Mouse (Mus musculus): ENCODE data around the gene Lpar2.

The Lpar2 gene

DNA sequence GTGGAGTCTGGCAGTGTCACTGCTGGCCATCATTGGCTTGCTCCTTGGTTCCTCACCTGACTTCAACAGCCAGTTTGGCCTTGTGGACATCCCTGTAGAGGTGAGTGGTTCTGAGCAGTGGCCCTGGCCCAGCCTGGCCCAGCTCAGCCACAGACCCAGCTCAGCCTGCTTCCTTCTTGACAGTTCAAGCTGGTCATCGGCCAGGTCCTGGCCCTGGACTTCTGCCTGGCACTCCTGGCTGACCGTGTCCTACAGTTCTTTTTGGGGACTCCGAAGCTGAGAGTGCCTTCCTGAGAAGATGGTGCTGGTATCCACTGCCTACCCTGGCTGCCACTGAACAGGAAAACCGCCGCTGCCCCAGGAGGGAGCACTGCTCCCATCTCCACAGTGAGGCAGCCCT, 15.0 kb upstream of the Lpar2 start:
- in situ Hi-C loops (cut with MboI, MseI), result no loop called here

DNA sequence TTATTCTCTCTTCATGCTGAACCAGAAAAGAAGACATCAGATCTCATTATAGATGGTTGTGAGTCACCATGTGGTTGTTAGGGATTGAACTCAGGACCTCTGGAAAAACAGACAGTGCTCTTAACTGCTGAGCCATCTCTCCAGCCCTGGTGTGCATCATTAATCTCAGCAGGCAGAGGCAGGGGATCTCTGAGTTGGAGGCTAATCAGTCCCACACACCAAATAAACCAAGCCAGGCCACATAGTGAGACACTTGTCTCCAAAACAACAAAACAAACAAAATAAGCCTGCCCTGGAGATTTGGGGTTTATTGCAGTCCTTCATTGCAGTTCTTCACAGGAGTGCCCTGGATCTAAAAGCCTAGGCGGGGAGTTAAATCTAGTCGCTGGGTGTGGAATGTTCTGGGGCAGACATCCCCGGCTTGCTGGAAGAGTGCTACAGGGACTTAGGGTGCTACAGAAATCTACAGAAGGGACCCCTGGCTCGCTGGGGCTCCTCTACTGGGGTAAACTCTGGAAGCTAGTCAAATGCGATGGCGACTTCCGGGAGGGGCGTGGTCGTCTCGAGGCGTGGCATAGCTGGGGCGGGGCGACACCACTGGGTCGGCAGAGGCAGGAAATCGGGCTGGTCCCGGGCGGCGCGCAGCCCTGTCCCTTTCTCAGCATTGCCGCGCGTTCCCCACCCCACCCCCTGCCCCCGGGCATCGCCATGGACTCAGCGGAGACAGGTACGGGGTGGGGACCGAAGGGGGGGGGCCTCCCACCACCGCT, 13.9 kb upstream of the Lpar2 start, which contains the start of gene Gmip:
TSS of gene Gmip (plus strand) at position 586 of the 770 bp plus-strand sequence.
- in situ Hi-C loops (cut with MboI, MseI), result no loop called here

DNA sequence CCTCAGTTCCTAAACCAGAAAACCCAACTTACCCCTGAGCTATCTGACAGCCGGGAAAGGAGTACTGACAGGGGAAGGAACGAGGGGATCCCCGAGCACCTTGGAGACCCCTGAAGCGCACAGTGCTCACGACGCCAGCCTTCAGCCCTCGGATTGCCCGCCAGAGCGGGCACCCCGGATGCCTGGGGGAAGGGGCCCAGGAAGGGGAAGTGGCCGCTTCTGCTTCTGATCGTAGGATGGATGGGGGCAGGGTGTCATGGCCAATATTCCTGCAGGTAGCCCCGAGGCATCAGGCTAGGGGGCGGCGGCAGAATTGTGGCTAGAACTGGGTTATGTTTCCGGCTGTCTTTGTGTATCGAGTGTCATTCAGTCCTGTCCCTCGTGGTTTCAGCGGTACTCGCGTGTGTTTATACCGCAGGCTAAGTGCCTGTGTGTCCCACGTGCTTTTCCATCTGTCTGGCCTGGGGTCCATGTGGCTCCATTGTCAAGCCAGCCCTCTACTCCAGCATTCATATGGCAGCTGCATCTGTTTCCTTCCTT, 13.3 kb upstream of the Lpar2 start:
- in situ Hi-C loops (cut with MboI, MseI), result no loop called here

DNA sequence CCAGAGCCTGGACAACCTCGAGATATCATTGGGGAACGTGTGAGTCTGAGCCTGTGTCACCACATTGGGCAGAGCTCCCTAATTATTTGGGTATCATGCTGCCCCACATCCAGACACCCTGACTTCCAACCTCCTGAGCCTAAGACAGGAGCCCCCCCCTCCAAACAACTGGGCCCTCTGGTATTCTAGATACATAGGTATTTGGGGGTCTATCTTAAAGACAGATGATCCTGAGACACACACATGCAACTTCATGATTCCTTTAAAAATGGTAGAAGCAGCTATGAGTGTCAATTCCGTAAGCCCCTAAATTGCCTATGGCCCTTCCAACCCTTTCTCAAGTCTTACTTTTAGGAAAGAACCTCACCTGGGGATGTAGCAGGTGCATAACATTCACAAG, 12.4 kb upstream of the Lpar2 start:
- in situ Hi-C loops (cut with MboI, MseI), result no loop called here

DNA sequence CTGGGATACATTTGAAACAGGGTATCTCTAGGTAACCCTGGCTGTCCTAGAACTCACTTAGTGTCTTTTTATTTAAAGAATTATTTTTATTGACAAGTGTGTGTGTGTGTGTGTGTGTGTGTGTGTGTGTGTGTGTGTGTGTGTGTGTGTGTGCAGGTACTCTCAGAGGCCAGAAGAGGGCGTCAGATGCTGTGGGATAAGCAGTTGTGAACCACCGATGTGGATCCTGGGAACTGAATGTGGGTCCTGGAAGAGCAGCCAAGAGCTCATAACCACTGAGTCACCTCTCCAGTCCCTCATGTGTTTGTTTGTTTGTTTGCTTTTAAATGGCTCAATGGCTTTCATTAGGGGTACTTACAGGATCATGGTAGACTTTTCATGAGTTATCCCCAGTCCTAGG, 7.3 kb upstream of the Lpar2 start:
- in situ Hi-C loops (cut with MboI, MseI), result no loop called here

DNA sequence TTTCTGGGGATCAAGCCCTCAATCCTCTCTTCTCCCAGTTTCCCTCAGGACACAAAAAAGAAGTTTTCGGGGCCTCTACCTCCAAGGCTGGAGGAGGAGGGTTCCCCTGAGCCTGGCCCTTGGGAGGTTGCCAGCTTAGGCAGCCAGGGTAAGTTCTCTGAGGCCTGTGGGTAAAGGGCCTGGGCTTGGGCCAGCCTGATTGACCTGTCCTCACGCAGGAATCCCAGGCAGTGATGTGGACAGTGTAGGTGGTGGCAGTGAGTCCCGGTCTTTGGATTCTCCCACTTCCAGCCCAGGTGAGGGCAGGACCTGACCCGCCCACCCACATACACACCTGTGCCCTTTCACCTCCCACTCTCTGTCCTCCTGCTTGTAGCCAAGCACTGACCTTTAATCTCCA, 6.8 kb upstream of the Lpar2 start:
- in situ Hi-C loops (cut with MboI, MseI), result no loop called here

DNA sequence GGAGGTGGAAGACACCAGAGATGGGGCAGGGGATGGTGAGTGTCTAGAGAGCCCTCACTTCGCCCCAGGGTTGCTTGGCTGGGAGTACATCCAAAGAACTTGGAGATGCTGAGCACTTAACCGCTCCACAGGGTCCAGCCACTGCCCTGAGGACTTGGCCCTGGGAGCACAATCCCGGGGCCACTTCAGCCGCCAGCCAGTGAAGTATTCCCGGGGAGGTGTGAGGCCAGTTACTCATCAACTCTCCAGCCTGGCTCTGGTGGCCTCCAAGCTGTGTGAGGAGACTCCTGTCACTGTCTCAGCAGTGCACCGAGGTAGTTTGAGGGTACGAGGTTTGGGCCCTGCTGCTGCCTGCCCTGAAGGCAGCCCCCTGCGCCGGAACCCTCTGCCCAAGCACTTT, 1.8 kb upstream of the Lpar2 start:
- in situ Hi-C loops (cut with MboI, MseI), result no loop called here

DNA sequence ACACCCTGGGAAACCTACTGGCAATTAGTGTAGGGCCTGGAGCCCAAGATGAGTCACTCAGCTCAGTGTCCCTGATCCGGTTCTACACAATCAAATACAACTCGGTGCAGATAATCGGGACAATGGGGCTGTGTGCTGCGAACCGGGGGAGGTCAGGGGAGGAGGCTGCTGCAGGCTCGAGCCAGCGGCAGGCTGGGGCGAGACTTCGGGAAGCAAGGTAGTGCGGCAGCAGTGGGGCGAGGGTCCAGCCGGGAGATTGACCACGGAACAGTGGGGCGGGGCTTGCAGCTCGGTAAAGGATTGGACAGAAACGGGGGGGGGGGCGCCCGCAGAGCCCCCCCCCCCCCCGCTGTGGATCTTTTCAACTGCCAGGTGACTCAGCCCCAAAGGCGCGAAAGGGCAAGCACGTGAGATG, 251 bp upstream of the Lpar2 start:
- in situ Hi-C loops (cut with MboI, MseI), result no loop called here

DNA sequence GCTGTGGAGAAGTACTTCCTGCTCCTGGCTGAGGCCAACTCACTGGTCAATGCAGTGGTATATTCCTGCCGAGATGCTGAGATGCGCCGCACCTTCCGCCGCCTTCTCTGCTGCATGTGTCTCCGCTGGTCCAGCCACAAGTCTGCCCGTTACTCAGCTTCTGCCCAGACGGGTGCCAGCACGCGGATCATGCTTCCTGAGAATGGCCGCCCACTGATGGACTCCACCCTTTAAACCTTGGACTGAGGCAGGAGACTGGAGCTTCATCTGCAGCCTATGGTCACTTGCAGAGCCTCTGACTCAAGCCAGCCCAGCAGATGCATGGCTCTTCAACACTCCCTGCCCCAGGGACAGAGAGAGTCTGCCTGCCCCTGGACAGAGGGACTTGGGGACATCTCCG, 4.1 kb downstream of the Lpar2 start:
- in situ Hi-C loops (cut with MboI, MseI), result no loop called here

DNA sequence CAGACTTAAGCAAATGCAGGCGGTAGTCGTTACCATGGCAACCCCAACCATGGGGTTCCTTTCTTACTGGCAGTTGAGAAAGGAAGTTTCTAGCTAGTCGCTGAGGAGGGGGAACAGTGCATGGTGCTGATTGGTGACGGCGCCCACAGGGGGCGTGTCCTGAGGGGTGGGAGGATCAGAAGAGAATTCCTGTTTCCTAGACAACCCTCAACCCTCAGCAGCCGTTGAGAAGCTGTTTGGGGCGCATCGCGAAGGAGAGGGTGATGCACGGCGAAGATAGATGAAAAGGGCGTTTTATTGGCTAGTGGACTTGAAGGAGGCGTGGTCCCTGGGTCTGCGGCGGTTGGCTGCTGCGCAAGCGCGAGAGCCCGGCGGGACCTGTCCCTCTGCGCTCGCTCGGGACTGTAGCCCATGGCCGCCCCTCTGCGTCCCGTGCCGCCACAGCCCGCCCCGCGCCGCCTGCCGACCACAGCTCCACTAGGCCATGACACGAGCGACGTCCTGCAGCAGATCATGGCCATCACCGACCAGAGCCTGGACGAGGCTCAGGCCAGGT, 10.1 kb downstream of the Lpar2 start, which contains the start of gene Pbx4:
TSS of gene Pbx4 (plus strand) at position 194 of the 556 bp plus-strand sequence.
- in situ Hi-C loops (cut with MboI, MseI), result no loop called here

DNA sequence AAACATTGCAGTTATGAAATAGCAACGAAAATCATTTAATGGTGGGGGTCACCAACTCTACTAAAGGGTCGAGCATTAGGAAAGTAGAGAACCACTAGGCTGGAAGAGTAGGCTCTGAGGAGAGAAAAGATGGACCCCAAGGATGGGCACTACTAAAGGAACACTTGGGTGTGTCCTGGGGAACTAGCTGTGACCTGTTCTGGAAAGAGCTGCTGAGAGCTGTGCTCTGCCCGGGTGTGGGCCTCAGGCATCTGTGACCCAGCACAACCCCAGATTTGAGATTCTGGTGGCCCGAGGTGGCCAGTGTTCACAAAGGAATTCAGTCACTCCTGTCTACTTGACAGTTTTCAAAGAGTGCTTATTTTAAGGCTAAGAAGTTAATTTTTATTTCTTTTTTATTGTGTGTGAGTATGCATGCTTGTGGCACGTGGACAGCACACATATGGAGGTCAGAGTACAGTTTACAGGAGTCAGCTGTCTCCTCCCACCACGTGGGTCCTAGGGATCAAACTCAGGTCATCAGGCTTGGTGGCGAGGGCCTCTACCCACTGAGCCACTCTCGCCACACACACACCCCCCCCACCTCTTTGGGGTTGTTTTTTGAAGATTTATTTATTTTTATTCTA, 14.9 kb downstream of the Lpar2 start:
- in situ Hi-C loops (cut with MboI, MseI), result no loop called here

DNA sequence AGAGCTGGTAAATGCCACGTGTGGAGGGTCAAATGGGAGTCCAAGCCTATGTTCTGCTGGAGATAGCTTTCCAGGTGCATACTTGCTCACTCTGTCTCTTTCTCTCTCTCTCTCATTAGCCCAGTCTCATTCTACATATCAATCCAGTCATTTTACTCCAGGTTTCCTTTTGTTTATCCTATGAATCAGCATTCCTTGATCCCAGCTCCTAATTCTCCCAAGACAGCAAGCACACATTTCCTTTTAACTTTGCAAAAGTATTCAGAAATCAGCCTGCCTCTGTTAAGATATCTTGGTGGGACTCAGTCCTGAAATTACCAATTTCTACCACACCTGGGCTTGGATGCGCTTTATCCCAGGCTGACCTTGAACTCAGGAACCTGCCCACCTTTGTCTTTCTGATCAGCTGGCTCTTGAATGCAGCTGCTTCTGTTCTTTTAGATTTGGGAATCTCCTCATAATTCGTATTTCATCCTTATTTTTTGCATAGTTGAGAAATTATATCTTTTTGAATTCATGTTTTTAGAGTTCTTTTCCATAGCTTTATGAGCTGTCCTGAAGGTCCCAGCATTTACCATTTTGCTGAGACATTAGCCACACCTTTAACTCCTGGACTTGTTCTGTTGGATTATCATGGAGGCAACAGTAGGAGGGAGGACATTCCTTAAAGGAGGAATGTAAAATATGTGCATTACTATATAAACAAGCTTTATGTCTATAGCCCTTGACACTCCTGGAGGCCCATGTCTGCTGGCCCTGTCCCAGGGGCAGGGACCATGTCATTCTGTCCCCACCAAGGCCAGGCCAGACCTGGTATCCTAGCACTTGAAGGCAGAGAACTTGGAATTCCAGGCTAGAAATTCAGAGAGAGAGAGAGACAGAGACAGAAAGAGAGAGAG, 25.2 kb downstream of the Lpar2 start:
- in situ Hi-C loops (cut with MboI, MseI), result no loop called here

DNA sequence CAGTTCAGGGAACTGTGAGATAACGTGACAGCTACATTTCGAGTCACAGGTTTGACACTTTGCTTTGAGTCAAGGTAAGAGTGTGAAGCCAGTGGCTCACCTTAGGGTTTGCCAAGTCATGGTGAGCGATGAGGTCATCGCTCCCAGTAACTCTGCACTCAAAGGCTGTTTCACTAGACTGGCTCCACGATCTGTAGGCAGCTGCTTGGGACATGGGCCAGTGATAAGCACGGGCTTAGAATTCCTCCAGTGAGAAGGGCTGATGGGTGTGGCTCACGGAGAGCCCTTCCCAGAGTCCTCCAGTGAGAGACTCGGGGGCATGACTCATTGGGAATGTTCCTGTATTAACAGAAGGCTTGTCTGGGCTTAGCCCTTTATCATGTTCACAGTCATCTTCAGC, 26.7 kb downstream of the Lpar2 start:
- in situ Hi-C loops (cut with MboI, MseI), result no loop called here

DNA sequence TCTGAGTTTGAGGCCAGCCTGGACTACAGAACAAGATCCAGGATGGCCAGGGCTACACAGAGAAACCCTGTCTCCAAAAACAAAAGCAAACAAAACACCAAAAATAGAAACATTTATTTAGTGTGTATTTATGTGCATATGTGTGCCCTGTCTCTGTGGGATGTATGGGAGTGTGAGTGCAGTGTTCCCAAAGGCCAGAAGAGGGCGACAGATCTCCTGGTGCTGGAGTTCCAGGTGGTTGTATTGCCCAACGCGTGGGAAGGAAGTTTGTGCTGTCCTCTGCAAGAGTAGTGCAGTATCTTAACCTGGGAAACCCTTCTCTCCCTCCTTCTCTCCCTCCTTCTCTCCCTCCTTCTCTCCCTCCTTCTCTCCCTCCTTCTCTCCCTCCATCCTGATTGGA, 27.7 kb downstream of the Lpar2 start:
- in situ Hi-C loops (cut with MboI, MseI), result no loop called here

DNA sequence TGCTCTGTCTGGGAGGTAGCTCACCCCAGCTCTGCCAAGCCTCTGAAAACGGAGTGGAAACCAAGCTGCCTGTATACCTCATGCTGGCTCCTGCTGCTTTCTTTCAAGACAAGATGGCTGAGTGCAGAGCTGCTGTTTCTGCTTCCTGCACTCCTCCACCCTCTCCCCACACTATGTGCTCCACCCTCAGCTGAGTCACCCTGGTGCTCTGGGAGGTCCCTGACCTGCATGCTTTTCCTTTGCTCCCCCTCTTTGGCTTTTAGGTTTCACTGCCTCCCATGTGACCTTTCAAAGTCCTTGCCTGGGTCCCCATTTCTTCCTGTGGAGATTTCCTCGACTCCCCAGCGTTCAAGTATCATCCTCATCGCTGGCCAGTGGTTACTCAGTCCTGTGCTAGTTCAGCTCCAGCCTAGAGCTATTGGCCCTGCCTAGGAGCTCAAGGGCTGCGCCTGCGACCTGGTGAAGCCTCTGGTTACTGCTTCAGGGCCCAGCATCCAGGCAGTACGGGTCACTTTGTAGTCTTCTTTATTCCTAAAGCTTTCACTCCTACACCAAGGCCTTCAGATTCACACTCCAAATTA, 28.8 kb downstream of the Lpar2 start:
- in situ Hi-C loops (cut with MboI, MseI), result no loop called here

DNA sequence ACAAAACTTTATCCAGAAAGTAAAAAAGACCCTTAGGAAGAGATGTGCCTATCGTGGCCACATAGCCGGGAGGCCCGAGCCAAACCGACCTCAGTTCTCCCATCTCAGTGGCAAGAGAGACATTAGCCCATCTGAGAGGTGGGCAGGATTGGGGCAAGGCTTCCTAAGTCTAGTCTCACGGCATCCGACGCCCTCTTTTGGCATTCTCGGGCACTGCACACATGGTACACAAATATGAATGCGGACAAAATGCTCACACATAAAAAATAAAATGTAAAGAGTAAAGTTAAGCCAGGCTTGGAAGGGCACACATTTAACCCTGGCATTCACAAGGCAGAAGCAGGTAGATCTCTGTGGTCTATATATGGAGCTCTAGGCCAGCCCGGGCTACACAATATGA, 31.6 kb downstream of the Lpar2 start:
- in situ Hi-C loops (cut with MboI, MseI), result no loop called here

DNA sequence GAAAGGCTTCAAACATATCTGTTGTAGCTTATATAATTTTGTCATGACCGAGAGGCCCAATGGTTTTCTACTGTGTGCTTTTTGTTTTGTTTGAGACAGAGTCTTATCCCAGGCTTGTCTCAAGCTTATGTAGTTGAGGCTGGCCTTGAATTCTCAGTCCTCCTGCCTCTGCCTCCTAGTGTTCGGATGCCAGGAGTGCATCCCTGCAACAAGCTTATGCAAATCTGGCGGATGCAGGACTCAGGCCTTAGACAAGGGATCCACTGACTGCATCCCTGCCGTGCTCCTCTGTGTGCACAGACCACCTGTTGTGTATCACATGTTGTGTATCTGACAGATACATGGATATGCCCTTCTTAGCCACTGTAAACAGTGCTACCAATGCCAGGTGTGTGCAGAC, 38.6 kb downstream of the Lpar2 start:
- in situ Hi-C loops (cut with MboI, MseI), result no loop called here

DNA sequence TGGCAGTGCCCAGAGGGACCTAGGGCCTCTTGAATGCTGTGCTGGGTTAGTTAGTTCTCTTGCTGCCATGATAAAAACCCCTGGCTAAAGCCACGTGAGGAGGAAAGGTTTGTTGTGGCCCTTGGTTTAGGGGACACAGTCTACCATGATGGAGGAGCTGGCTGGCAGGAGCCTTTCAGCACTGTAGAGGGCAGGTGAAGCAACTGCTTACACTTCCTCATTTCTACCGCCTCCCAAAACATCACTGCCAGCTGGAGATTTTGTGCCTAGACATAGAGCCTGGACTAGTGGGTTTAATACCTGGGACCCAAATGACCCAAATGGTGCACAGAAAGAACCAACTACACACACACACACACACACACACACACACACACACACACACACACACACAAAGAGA, 39.0 kb downstream of the Lpar2 start:
- in situ Hi-C loops (cut with MboI, MseI), result no loop called here

DNA sequence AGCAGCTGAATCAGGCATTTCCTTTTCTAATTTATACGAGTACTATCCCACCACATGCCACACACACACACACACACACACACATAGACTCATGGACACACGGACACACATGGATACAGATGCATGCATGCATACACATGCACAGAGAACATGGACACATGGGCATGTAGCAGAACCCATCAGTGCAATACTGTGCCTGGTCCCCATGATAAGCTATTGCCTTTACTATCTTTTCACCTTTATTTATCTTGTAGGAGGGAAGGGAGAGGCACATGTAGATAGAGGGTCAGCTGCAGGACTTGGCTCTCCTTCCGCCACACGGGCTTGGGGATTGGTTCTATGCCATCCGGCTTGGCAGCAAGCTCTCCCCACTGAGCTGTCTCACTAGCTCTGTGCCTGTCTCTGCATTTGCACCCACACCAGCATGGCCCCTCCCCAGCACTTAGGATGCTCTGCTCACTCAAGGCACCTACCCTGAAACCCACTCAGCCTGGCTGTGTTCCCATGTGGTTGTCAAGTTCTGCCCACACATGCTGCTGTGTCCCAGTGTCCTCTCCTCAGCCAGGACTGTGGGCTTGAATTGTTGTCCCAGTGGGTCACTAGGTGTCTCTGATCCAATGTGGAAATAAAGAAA, 41.3 kb downstream of the Lpar2 start:
- in situ Hi-C loops (cut with MboI, MseI), result no loop called here

DNA sequence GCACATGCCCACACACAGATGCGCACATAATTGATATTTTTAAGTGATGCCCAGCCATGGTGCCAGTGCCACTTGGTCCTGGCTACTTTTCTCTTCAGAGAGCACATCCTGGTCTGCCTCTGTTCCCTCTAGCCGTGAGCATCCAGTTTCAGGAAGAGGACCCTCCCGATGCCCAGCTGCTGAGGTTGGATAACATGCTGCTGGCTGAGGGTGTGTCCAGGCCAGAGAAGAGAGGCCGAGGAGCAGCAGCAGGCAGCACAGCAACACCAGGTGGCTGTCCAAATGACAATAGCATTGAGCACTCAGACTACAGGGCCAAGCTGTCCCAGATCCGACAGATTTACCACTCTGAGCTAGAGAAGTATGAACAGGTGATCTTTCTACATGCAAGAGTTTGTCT, 42.0 kb downstream of the Lpar2 start:
- in situ Hi-C loops (cut with MboI, MseI), result no loop called here

All from regulatory T cell (primary cell).